Mouse (Mus musculus) bone marrow, adult 2 months (tissue): ENCODE results near the gene Olfr1196. TPM values are rescaled to one million over a fixed set of nuclear protein-coding genes. Genes with fewer than 3 reads are reported as not detected.
"Not testable (repeated sequence)": the region's sequence is repeated elsewhere in the genome, so short reads cannot be mapped to it uniquely, and the experiment has no call there.

ENCODE experiments used
- H3K27ac ChIP-seq: fragments of 200-500 bp; 2 replicates; pipeline ENCODE4 v1.5.1; 2012; ENCODE audit warnings: low read depth, mild to moderate bottlenecking, control low read depth, inconsistent platforms, low read length; ENCODE audit not compliant: control insufficient read depth, poor library complexity, insufficient read depth
- H3K4me1 ChIP-seq: fragments of 200-500 bp; 2 replicates; pipeline ENCODE4 v1.6.1; 2011; ENCODE audit warnings: low read length; ENCODE audit not compliant: control insufficient read depth, insufficient read depth
- H3K4me3 ChIP-seq: fragments of 200-500 bp; replicated peaks from 2 replicates; pipeline ENCODE3; 2011; ENCODE audit warnings: mild to moderate bottlenecking, low read depth, low read length, control low read depth; ENCODE audit not compliant: control insufficient read depth
- CTCF ChIP-seq: fragments of 200-500 bp; IDR thresholded peaks from 2 replicates; pipeline ENCODE4 v1.5.1; 2011; ENCODE audit warnings: low read length, control low read depth; ENCODE audit not compliant: control insufficient read depth, insufficient read depth
- POLR2A ChIP-seq: fragments of 200-500 bp; IDR thresholded peaks from 2 replicates; pipeline ENCODE4 v1.6.1; 2011; ENCODE audit warnings: low read depth, mild to moderate bottlenecking, control low read depth, low read length, borderline replicate concordance; ENCODE audit not compliant: control insufficient read depth
- WGBS: fragments of 180-500 bp; shearing (Covaris S2); methylation state at CpG from one replicate; pipeline ENCODE4 v1.1.7; 2018; 5-methylcytosine and 5-hydroxymethylcytosine counted together
- polyA plus RNA-seq: library from polyadenylated mRNA; stranded (reverse); fragments of >200 nt; gene quantifications from 2 replicates; pipeline ENCODE4 v1.2.4, GENCODE M21; 2011; ENCODE audit warnings: low replicate concordance; ENCODE audit not compliant: missing spikeins, insufficient read depth, insufficient read length

Gene Olfr1196
- polyA plus RNA-seq: not detected in 2 replicates

DNA sequence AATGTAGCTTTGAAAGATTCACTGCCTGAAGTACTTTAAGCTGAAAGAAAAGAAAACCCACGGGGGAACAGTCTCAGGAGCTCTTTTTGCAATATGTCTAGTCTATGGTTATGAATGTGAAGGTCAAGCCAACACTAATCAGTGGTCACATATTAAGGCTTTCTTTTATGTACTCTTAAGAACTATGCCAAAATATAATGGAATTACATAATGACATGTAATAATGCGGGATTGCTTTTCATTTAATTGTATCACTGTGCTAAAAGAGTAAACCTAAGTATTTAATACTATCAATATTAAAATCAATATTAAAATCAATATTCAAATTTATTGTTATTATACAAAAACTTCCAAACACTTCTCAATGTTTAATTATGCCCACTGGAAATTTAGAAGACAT, at the start of gene Olfr1196:
Olfr1196 (minus strand) TSS at position 101 of the 400 bp plus-strand sequence.
- Histone ChIP-seq H3K4me3 (no peak within 1 kb of the TSS), H3K4me1 (no peaks in the 10 kb centered on the region), H3K27ac (no peak within 1 kb of the TSS)
- TF ChIP-seq POLR2A (no peak), CTCF (no peak)
- 73% methylated on average over 2 of the region's 2 CpGs for WGBS

DNA sequence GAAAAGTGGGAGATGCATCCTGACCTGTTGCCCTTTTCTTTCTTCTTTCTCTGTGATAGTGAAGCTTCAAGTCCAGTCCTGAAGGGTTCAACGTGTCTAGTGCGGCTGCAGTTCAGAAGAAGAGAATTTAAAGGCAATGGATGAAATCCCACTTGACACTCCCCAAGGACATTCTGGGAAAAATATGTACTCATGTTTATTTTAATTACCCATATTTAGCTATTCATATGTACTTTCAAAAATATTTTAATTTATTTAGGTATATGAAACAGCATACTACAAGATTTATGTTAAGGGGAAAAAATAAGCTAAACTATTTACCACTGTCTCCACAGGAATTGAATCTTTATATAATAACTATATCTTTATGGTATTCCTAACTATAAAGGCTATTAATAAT, 46.9 kb upstream of the Olfr1196 start, which contains the start of gene Olfr1198:
Olfr1198 (minus strand) TSS at position 101 of the 400 bp plus-strand sequence.
- no peak within 1 kb of the TSS for H3K4me3 ChIP-seq
- WGBS: 90% methylated on average over 2 of the region's 2 CpGs
- H3K4me1 ChIP-seq: no peaks in the 10 kb centered on the region
- TF ChIP-seq POLR2A (no peak), CTCF (no peak)
- H3K27ac ChIP-seq: no peak within 1 kb of the TSS

DNA sequence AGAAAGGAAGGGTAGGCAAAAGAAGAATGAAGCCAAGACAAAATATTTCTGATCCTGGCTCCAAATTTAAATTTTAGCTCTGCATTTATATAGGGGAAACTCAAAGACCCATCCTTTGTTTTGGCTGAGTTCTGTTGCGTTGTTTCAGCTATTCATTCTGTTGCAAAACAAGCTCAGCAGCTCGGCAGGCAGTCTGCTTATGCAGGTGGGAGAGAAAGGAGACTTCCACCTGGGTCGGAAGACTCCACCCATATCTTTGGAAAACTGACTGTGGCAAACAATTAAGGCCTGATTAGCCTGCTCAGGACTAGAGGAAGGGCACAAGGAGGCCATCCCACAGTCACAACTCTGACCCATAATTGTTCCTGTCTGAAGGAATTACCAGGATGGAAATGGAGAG, 39.0 kb upstream of the Olfr1196 start:
- Histone ChIP-seq H3K4me3 (no peak overlapping the region), H3K27ac (no peak overlapping the region), H3K4me1 (no peaks in the 10 kb centered on the region)
- TF ChIP-seq POLR2A: no peak
- TF ChIP-seq CTCF: no peak
- 68% methylated on average over 3 of the region's 3 CpGs for WGBS

DNA sequence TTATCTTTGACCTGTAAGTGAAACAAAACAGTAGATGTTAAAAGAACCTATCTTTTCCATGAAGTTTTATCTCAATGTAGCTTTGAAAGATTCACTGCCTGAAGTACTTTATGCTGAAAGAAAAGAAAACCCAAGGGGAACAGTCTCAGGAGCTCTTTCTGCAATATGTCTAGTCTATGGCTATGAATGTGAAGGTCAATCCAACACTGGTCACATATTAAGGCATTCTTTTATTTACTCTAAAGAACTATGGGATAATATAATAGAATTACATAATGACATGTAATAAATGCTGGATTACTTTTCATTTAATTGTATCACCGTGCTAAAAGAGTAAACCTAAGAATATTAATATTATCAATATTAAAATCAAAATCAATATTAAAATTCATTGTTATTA, 27.9 kb upstream of the Olfr1196 start, which contains the start of gene Olfr1197:
Olfr1197 (minus strand) TSS at position 101 of the 400 bp plus-strand sequence.
- no peaks in the 10 kb centered on the region for H3K4me1 ChIP-seq
- no peak within 1 kb of the TSS for H3K27ac ChIP-seq
- no peak for TF ChIP-seq POLR2A
- TF ChIP-seq CTCF: no peak
- 68% methylated on average over 1 of the region's 1 CpGs for WGBS
- H3K4me3 ChIP-seq: no peak within 1 kb of the TSS

DNA sequence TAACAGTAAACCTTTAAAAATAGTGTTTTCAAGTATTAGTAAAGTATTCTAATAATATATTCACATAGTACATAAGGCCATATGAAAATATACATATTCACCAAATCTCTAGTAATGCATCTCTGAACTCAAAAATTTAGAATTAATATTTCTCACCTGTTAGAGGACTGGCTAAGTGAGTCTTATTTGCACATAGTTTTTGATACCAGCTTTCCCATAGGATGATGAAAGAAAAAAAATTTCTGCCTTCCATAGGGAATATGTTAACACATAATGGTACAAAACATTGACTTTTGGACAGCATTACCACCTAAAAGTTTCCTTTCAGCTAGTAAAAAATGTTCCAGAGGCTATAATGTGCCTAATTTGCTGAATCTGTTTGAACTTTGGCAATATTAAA, 15.3 kb downstream of the Olfr1196 start, which contains the start of gene Olfr1195:
Olfr1195 (minus strand) TSS at position 101 of the 400 bp plus-strand sequence.
- TF ChIP-seq POLR2A: no peak
- TF ChIP-seq CTCF: no peak
- no peaks in the 10 kb centered on the region for H3K4me1 ChIP-seq

DNA sequence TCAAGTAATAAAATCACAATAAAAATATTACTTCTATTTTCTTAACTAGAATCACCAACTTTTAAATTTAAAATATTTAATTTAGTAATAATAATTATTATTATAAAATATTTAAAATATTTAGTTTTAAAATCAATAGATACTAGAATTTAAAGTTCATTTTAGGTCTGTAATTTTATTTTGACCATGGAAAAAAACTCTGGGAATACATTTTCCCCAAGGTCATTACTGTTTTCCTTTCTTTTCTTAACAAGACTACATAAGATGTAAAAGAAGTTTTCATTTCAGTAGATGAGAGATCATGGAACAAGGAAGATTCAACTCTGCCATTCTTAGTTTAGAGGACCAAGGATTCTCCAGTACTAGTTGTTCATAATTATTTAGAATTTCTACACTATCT, 29.1 kb downstream of the Olfr1196 start, which contains the start of gene Olfr1193:
Olfr1193 (plus strand) TSS at position 301 of the 400 bp plus-strand sequence.
- not testable (repeated sequence) for H3K27ac ChIP-seq, H3K4me3 ChIP-seq, H3K4me1 ChIP-seq

More for the DNA sequence above, 15.3 kb downstream of the Olfr1196 start, which contains the start of gene Olfr1195:
- Histone ChIP-seq H3K27ac (no peak within 1 kb of the TSS), H3K4me3 (no peak within 1 kb of the TSS)

DNA sequence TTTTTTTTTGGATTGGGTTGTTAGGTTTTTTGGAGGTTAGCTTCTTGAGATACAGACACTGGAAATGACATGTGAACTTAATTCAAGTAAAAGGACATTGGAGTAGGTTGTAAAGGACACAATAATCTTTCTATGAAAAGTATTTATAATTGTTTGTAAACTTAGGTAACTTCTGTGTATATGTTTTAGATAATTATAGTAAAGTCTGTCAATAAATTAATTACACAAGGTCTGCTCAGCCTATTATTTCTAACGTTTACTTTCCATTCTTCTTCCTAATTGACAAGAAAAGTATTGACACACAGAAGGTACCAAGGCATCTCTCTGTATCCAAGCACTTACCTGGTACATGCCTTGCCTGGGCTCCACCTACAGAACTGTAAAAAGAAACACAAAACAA, 56.2 kb downstream of the Olfr1196 start, which contains the start of gene Olfr1192-ps1:
Olfr1192-ps1 (plus strand) TSS at position 301 of the 400 bp plus-strand sequence.
- no peaks in the 10 kb centered on the region for H3K4me1 ChIP-seq
- TF ChIP-seq POLR2A (no peak), CTCF (no peak)
- no peak within 1 kb of the TSS for H3K4me3 ChIP-seq
- WGBS: 50% methylated on average over 1 of the region's 1 CpGs
- no peak within 1 kb of the TSS for H3K27ac ChIP-seq

Other genes starting within 250 kb of the Olfr1196 start
- not detected in 2 replicates for gene Olfr1183, start 249.7 kb downstream of the Olfr1196 start, polyA plus RNA-seq
- gene Olfr1184, start 221.0 kb downstream of the Olfr1196 start, polyA plus RNA-seq: not detected in 2 replicates
- not detected in 2 replicates for gene Olfr1185-ps1, start 211.3 kb downstream of the Olfr1196 start, polyA plus RNA-seq
- not detected in 2 replicates for gene Olfr1186, start 186.0 kb downstream of the Olfr1196 start, polyA plus RNA-seq
- not detected in 2 replicates for gene Olfr1188, start 147.7 kb downstream of the Olfr1196 start, polyA plus RNA-seq
- gene Olfr1189, start 118.1 kb downstream of the Olfr1196 start, polyA plus RNA-seq: not detected in 2 replicates
- 0.16 and 1.7 TPM in 2 replicates for gene Olfr1191-ps1, start 64.1 kb downstream of the Olfr1196 start, polyA plus RNA-seq
- 0.29 TPM in 1 of 2 replicates, not detected in the other for gene Olfr1192-ps1, start 56.1 kb downstream of the Olfr1196 start, polyA plus RNA-seq
- gene Olfr1193, start 29.0 kb downstream of the Olfr1196 start, polyA plus RNA-seq: not detected in 2 replicates
- gene Olfr1195, start 15.4 kb downstream of the Olfr1196 start, polyA plus RNA-seq: not detected in 2 replicates
- not detected in 2 replicates for gene Olfr1197, start 27.8 kb upstream of the Olfr1196 start, polyA plus RNA-seq
- 0.87 TPM in 1 of 2 replicates, not detected in the other for gene Olfr1198, start 46.8 kb upstream of the Olfr1196 start, polyA plus RNA-seq
- gene Olfr1199, start 55.9 kb upstream of the Olfr1196 start, polyA plus RNA-seq: 0.63 TPM in 1 of 2 replicates, not detected in the other
- gene Olfr1200, start 65.9 kb upstream of the Olfr1196 start, polyA plus RNA-seq: not detected in 2 replicates
- gene Olfr1201, start 88.4 kb upstream of the Olfr1196 start, polyA plus RNA-seq: not detected in 2 replicates
- not detected in 2 replicates for gene Olfr1202, start 109.9 kb upstream of the Olfr1196 start, polyA plus RNA-seq
- not detected in 2 replicates for gene Olfr1205, start 125.1 kb upstream of the Olfr1196 start, polyA plus RNA-seq
- not detected in 2 replicates for gene Olfr1204, start 144.7 kb upstream of the Olfr1196 start, polyA plus RNA-seq
- gene Olfr1206, start 158.6 kb upstream of the Olfr1196 start, polyA plus RNA-seq: not detected in 2 replicates
- not detected in 2 replicates for gene Olfr1208, start 197.7 kb upstream of the Olfr1196 start, polyA plus RNA-seq
- gene Olfr1209, start 210.6 kb upstream of the Olfr1196 start, polyA plus RNA-seq: not detected in 2 replicates
- gene Olfr1211, start 233.5 kb upstream of the Olfr1196 start, polyA plus RNA-seq: not detected in 2 replicates
- not detected in 2 replicates for gene Olfr1212, start 249.4 kb upstream of the Olfr1196 start, polyA plus RNA-seq